Mouse (Mus musculus) neural tube, embryonic 15.5 days (tissue): Measurements from ENCODE around the gene Sbk2. TPM values are rescaled to one million over a fixed set of nuclear protein-coding genes. Genes with fewer than 3 reads are reported as not detected.
A peak's percentile ranks its signal among the peaks of the same experiment; 100 is the strongest.

Experiments
- ATAC-seq: fragments of 200-750 bp; cut with Nextera tagmentation; 2 replicates; pipeline ENCODE4 v1.8.0; 2017; ENCODE audit warnings: mild to moderate bottlenecking, moderate TSS enrichment, moderate library complexity; ENCODE audit not compliant: low FRiP score
- H3K27ac ChIP-seq: fragments of 300-500 bp; sonication (generic); replicated peaks from 2 replicates; pipeline ENCODE4 v1.5.1; 2015; ENCODE audit warnings: mild to moderate bottlenecking, inconsistent platforms
- H3K27me3 ChIP-seq: fragments of 300-500 bp; sonication (generic); replicated peaks from 2 replicates; pipeline ENCODE4 v1.6.1; 2015; ENCODE audit warnings: inconsistent platforms
- H3K36me3 ChIP-seq: fragments of 300-500 bp; sonication (generic); 2 replicates; pipeline ENCODE4 v1.6.1; 2015; ENCODE audit warnings: inconsistent platforms
- H3K4me1 ChIP-seq: fragments of 300-500 bp; sonication (generic); 2 replicates; pipeline ENCODE4 v1.6.1; 2015; ENCODE audit warnings: inconsistent platforms
- H3K4me2 ChIP-seq: fragments of 300-500 bp; sonication (generic); 2 replicates; pipeline ENCODE4 v1.6.1; 2015; ENCODE audit warnings: inconsistent platforms, mild to moderate bottlenecking, moderate library complexity
- H3K4me3 ChIP-seq: fragments of 300-500 bp; sonication (generic); replicated peaks from 2 replicates; pipeline ENCODE4 v1.5.1; 2015; ENCODE audit warnings: mild to moderate bottlenecking, inconsistent platforms
- H3K9ac ChIP-seq: fragments of 300-500 bp; sonication (generic); replicated peaks from 2 replicates; pipeline ENCODE4 v1.6.1; 2015; ENCODE audit warnings: mild to moderate bottlenecking, inconsistent platforms
- H3K9me3 ChIP-seq: fragments of 300-500 bp; sonication (generic); replicated peaks from 2 replicates; pipeline ENCODE4 v1.6.1; 2016; ENCODE audit warnings: inconsistent platforms
- WGBS: fragments of 180-500 bp; shearing (Covaris S2); methylation state at CpG from one replicate; pipeline ENCODE4 v1.1.7; 2015; ENCODE audit warnings: mixed read lengths; 5-methylcytosine and 5-hydroxymethylcytosine counted together
- polyA plus RNA-seq: library from polyadenylated mRNA; unstranded; fragments of >200 nt; fragmentation: Nextera tagmentation; extraction: Ambion mirVana; gene quantifications from 2 replicates; pipeline ENCODE4 v1.2.1, GENCODE M21; 2015

Gene Sbk2
- polyA plus RNA-seq, 1 experiment from 2014 or later, result 0.14 TPM

GRCm38 (mm10) chr7:4926849-4927248 is 37.4 kb downstream of the Sbk2 start:
- Histone ChIP-seq H3K9ac (0 out of 2 replicates have a peak overlapping the region, but pooled peaks have one; percentile 28), H3K27ac (no peak overlapping the region), H3K4me2 (no peak overlapping the region), H3K27me3 (no peaks in the 10 kb centered on the region), H3K9me3 (no peaks in the 10 kb centered on the region), H3K4me3 (no peak overlapping the region), H3K36me3 (no peaks in the 10 kb centered on the region), H3K4me1 (peaks cover 44% of the 10 kb centered on the region)
- ATAC-seq, result no peak
- 50% methylated on average over 16 of the region's 16 CpGs for WGBS

GRCm38 (mm10) chr7:4925441-4926381 is 38.5 kb downstream of the Sbk2 start, which contains the start of gene Ssc5d:
Gene Ssc5d, plus strand, starts transcription at chr7:4925785.
- H3K4me2 ChIP-seq, result peak within 1 kb of the TSS; percentile 95
- peaks cover 55% of the 10 kb centered on the region for H3K4me1 ChIP-seq
- peak within 1 kb of the TSS; percentile 99 for H3K27ac ChIP-seq
- 6% methylated on average over 6 of the region's 6 CpGs for WGBS
- peaks cover 5% of the 10 kb centered on the region for H3K36me3 ChIP-seq
- H3K9me3 ChIP-seq, result no peaks in the 10 kb centered on the region
- peak within 1 kb of the TSS; percentile 28; the same call in 1 of the 2 replicates for H3K9ac ChIP-seq
- ATAC-seq, result no peak
- no peak within 1 kb of the TSS for H3K4me3 ChIP-seq
- no peaks in the 10 kb centered on the region for H3K27me3 ChIP-seq

- Histone ChIP-seq H3K4me3 (no peak overlapping the region), H3K27ac (peak overlapping the region; percentile 99), H3K27me3 (no peaks in the 10 kb centered on the region), H3K36me3 (peaks cover 13% of the 10 kb centered on the region), H3K4me2 (peak overlapping the region; percentile 95), H3K4me1 (peaks cover 55% of the 10 kb centered on the region), H3K9ac (no peak overlapping the region), H3K9me3 (no peaks in the 10 kb centered on the region)
- ATAC-seq, result no peak
- WGBS, result 9% methylated on average over 3 of the region's 4 CpGs
Measured at GRCm38 (mm10) chr7:4924891-4925301, 39.3 kb downstream of the Sbk2 start.

GRCm38 (mm10) chr7:4924483-4924882 is 39.7 kb downstream of the Sbk2 start:
- ATAC-seq, result no peak
- H3K9me3 ChIP-seq, result no peaks in the 10 kb centered on the region
- H3K4me1 ChIP-seq, result peaks cover 55% of the 10 kb centered on the region
- peaks cover 17% of the 10 kb centered on the region for H3K36me3 ChIP-seq
- peak overlapping the region; percentile 99 for H3K27ac ChIP-seq
- H3K4me2 ChIP-seq, result peak overlapping the region; percentile 95
- no peaks in the 10 kb centered on the region for H3K27me3 ChIP-seq
- WGBS, result 2% methylated on average over 4 of the region's 4 CpGs
- H3K4me3 ChIP-seq, result peak overlapping the region; percentile 47
- H3K9ac ChIP-seq, result peak overlapping the region; percentile 64

- H3K4me1 ChIP-seq, result peaks cover 55% of the 10 kb centered on the region
- H3K9ac ChIP-seq, result peak overlapping the region; percentile 64
- no peaks in the 10 kb centered on the region for H3K9me3 ChIP-seq
- peak; percentile 9 for ATAC-seq
- peak overlapping the region; percentile 95 for H3K4me2 ChIP-seq
- 3% methylated on average over 37 of the region's 37 CpGs for WGBS
- peak overlapping the region; percentile 99 for H3K27ac ChIP-seq
- H3K36me3 ChIP-seq, result peaks cover 24% of the 10 kb centered on the region
- H3K4me3 ChIP-seq, result peak overlapping the region; percentile 47
- H3K27me3 ChIP-seq, result no peaks in the 10 kb centered on the region
Measured at GRCm38 (mm10) chr7:4923586-4924364, 40.4 kb downstream of the Sbk2 start.

GRCm38 (mm10) chr7:4922931-4923565 is 41.2 kb downstream of the Sbk2 start:
- peak overlapping the region; percentile 64 for H3K9ac ChIP-seq
- peaks cover 31% of the 10 kb centered on the region for H3K36me3 ChIP-seq
- H3K4me1 ChIP-seq, result peaks cover 55% of the 10 kb centered on the region
- under 1% methylated on average over 14 of the region's 14 CpGs for WGBS
- peak overlapping the region; percentile 47 for H3K4me3 ChIP-seq
- H3K27me3 ChIP-seq, result no peaks in the 10 kb centered on the region
- H3K27ac ChIP-seq, result peak overlapping the region; percentile 99
- H3K9me3 ChIP-seq, result no peaks in the 10 kb centered on the region
- peak overlapping the region; percentile 95 for H3K4me2 ChIP-seq
- ATAC-seq, result peak; percentile 77

GRCm38 (mm10) chr7:4922508-4922907 is 41.7 kb downstream of the Sbk2 start:
- WGBS, result 0% methylated on average over 14 of the region's 14 CpGs

GRCm38 (mm10) chr7:4921824-4922482 is 42.3 kb downstream of the Sbk2 start, which contains the start of gene Nat14:
Gene Nat14, plus strand, starts transcription at chr7:4922028.
- no peaks in the 10 kb centered on the region for H3K9me3 ChIP-seq
- H3K36me3 ChIP-seq, result peaks cover 31% of the 10 kb centered on the region
- no peak for ATAC-seq
- peak within 1 kb of the TSS; percentile 64 for H3K9ac ChIP-seq
- WGBS, result 30% methylated on average over 8 of the region's 8 CpGs
- H3K4me2 ChIP-seq, result peak within 1 kb of the TSS; percentile 95
- peak within 1 kb of the TSS; percentile 99 for H3K27ac ChIP-seq
- no peaks in the 10 kb centered on the region for H3K27me3 ChIP-seq
- H3K4me3 ChIP-seq, result peak within 1 kb of the TSS; percentile 47
- peaks cover 64% of the 10 kb centered on the region for H3K4me1 ChIP-seq

More at GRCm38 (mm10) chr7:4922508-4922907, 41.7 kb downstream of the Sbk2 start:
- Histone ChIP-seq H3K9me3 (no peaks in the 10 kb centered on the region), H3K4me1 (peaks cover 59% of the 10 kb centered on the region), H3K27me3 (no peaks in the 10 kb centered on the region), H3K9ac (peak overlapping the region; percentile 64), H3K27ac (peak overlapping the region; percentile 99), H3K4me2 (peak overlapping the region; percentile 95), H3K36me3 (peaks cover 31% of the 10 kb centered on the region), H3K4me3 (peak overlapping the region; percentile 47)
- peak; percentile 88 for ATAC-seq

GRCm38 (mm10) chr7:4920976-4921823 is 43.0 kb downstream of the Sbk2 start:
- no peak for ATAC-seq
- peak overlapping the region; percentile 64; the same call in 1 of the 2 replicates for H3K9ac ChIP-seq
- H3K9me3 ChIP-seq, result no peaks in the 10 kb centered on the region
- 65% methylated on average over 23 of the region's 23 CpGs for WGBS
- H3K36me3 ChIP-seq, result peaks cover 31% of the 10 kb centered on the region
- H3K27me3 ChIP-seq, result no peaks in the 10 kb centered on the region
- peak overlapping the region; percentile 95 for H3K4me2 ChIP-seq
- H3K4me1 ChIP-seq, result peaks cover 70% of the 10 kb centered on the region
- peak overlapping the region; percentile 99 for H3K27ac ChIP-seq
- 0 out of 2 replicates have a peak overlapping the region, but pooled peaks have one; percentile 47 for H3K4me3 ChIP-seq

GRCm38 (mm10) chr7:4920496-4920895 is 43.7 kb downstream of the Sbk2 start:
- Histone ChIP-seq H3K4me1 (peaks cover 67% of the 10 kb centered on the region), H3K9ac (no peak overlapping the region), H3K27me3 (no peaks in the 10 kb centered on the region), H3K4me3 (no peak overlapping the region), H3K4me2 (no peak overlapping the region), H3K36me3 (peaks cover 31% of the 10 kb centered on the region), H3K9me3 (no peaks in the 10 kb centered on the region), H3K27ac (peak overlapping the region; percentile 99; the same call in 1 of the 2 replicates)
- WGBS, result 89% methylated on average over 19 of the region's 19 CpGs
- ATAC-seq, result no peak
